Mouse (Mus musculus) B cell, adult 2 months (primary cell): Measurements from ENCODE around the gene Ap5z1.

Source experiments
- DNase-seq, 2 experiments: peaks; one replicate each; pipeline ENCODE4 v3.0.0; 2022

Gene Ap5z1

DNA sequence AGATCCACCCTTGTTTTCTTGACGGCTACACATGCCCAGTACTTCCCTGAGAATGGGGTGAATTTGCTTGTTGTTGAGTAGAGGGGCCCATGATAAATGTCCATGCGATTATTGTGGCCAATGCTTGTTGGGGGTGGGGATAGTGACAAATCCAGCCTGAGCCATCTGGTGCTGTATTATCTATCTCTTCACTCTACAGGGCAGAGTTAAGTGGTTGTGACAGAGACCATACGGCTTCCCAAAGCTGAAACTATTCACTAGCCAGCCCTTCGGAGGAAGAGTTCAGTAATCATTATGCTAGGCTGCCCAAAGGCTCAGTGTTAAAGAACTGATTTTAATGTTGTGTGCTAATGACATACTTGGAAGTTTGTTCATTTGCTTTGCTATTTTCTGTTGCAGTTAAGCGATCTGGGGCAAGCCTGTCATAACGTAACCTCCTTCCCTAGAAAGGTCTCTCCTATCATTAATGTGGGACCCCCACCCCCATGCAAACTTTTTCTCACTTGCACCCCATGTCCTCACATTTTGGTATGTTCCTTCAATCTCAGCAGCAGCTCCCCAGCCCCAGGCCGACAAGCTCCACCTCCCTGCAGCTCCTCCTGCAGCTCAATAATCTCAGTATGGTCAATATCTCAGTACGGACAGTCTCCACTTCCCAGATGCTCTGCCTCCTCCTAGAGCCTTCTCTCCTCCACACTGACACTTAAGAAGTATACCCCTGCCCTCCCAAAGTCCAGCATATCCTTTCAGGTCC, 61.1 kb downstream of the Ap5z1 start:
- DNase-seq: no peak
